Mouse (Mus musculus): Measurements from ENCODE around the gene Lsm14a. TPM values are rescaled to one million over a fixed set of nuclear protein-coding genes. Genes with fewer than 3 reads are reported as not detected.

Lsm14a gene
- total RNA-seq, 2 experiments from 2014 or later: 87.6 to 102 TPM

- intact Hi-C loops (cut with DNase I): no loop called here
- DNase-seq: peak; percentile 63 to 71
Observed at GRCm38 (mm10) chr7:34319123-34319522, 74.0 kb downstream of the Lsm14a start.

GRCm38 (mm10) chr7:34317901-34318476 lies 75.1 kb downstream of the Lsm14a start:
- DNase-seq: peak; percentile 75 to 79
- intact Hi-C loops (cut with DNase I): no loop called here

- intact Hi-C loops (cut with DNase I): loop anchor here (2.0 kb wide), 1 partner anchor 61 kb away; no protein-coding TSS in a partner anchor
- peak; percentile 89 to 93 for DNase-seq
Observed at GRCm38 (mm10) chr7:34313443-34313875, 79.7 kb downstream of the Lsm14a start, which contains the start of gene 4931406P16Rik. Gene 4931406P16Rik (minus strand): TSS chr7:34313551.

- intact Hi-C loops (cut with DNase I): loop anchor here (2.0 kb wide), 1 partner anchor 60 kb away; no protein-coding TSS in a partner anchor
- DNase-seq: peak; percentile 75
Observed at GRCm38 (mm10) chr7:34312786-34313442, 80.2 kb downstream of the Lsm14a start.

GRCm38 (mm10) chr7:34309186-34309764 lies 83.8 kb downstream of the Lsm14a start:
- intact Hi-C loops (cut with DNase I): no loop called here

GRCm38 (mm10) chr7:34308586-34308985 lies 84.5 kb downstream of the Lsm14a start:
- DNase-seq: no peak
- intact Hi-C loops (cut with DNase I): no loop called here

More at GRCm38 (mm10) chr7:34309186-34309764, 83.8 kb downstream of the Lsm14a start:
- DNase-seq: no peak

- intact Hi-C loops (cut with DNase I): loop anchor here (2.0 kb wide), 1 partner anchor 51 kb away; no protein-coding TSS in a partner anchor
- peak; percentile 56 to 59 for DNase-seq
Observed at GRCm38 (mm10) chr7:34305454-34305853, 87.7 kb downstream of the Lsm14a start.

GRCm38 (mm10) chr7:34302651-34303050 lies 90.5 kb downstream of the Lsm14a start:
- intact Hi-C loops (cut with DNase I): loop anchor here (2.0 kb wide), 1 partner anchor 34 kb away; no protein-coding TSS in a partner anchor
- no peak for DNase-seq

GRCm38 (mm10) chr7:34301952-34302351 lies 91.2 kb downstream of the Lsm14a start:
- peak; percentile 32 to 39 for DNase-seq
- intact Hi-C loops (cut with DNase I): loop anchor here (2.0 kb wide), 1 partner anchor 33 kb away; no protein-coding TSS in a partner anchor

- no peak for DNase-seq
- intact Hi-C loops (cut with DNase I): no loop called here
Observed at GRCm38 (mm10) chr7:34298818-34299217, 94.3 kb downstream of the Lsm14a start.

GRCm38 (mm10) chr7:34296124-34296523 lies 97.0 kb downstream of the Lsm14a start:
- no peak for DNase-seq
- intact Hi-C loops (cut with DNase I): no loop called here

Other genes starting within 250 kb of the Lsm14a start
- 10 to 100 TPM; 51.0 to 53.5 TPM for gene Uba2, start 223.7 kb downstream of the Lsm14a start, total RNA-seq (2021)
- 10 to 100 TPM; 18.9 to 19.4 TPM for gene Pdcd2l, start 196.7 kb downstream of the Lsm14a start, total RNA-seq (2021)
- gene Gpi1, start 163.0 kb downstream of the Lsm14a start, total RNA-seq (2021): 100 to 1,000 TPM; 556 to 561 TPM
- not detected for gene Gm6096, start 142.3 kb downstream of the Lsm14a start, total RNA-seq (2021)
- 100 to 1,000 TPM in 1 of 2 experiments, 10 to 100 TPM in 1; 95.5 to 102 TPM for gene 4931406P16Rik, start 79.8 kb downstream of the Lsm14a start, total RNA-seq (2021)

Data from heart, postnatal 10 days (tissue).